Mouse (Mus musculus) lung, adult 2 months (tissue): Measurements from ENCODE around the gene Rpn1.

Experiments
- CTCF ChIP-seq: fragments of 200-500 bp; IDR thresholded peaks from 2 replicates; pipeline ENCODE4 v1.5.1; 2011; ENCODE audit warnings: mild to moderate bottlenecking, low read length, control low read depth; ENCODE audit not compliant: insufficient read depth
- POLR2A ChIP-seq: fragments of 200-500 bp; IDR thresholded peaks from 2 replicates; pipeline ENCODE4 v1.6.1; 2011; ENCODE audit warnings: low read depth, mild to moderate bottlenecking, control low read depth, low read length, borderline replicate concordance; ENCODE audit errors: extremely low read depth

- TF ChIP-seq CTCF (no peak), POLR2A (no peak)
Measured at GRCm38 (mm10) chr6:88121781-88122180, 37.5 kb downstream of the Rpn1 start.
